Mouse (Mus musculus): ENCODE data around the gene St6galnac4.

The St6galnac4 gene

GRCm38 (mm10) chr2:32586871-32587351 lies at the start of gene St6galnac4:
Gene St6galnac4, plus strand, starts transcription at chr2:32587095.
- peak; percentile 94 for DNase-seq

- peak; percentile 29 for DNase-seq
These were observed 49.5 kb upstream of the St6galnac4 start for GRCm38 (mm10) chr2:32537360-32537905.

- DNase-seq: no peak
These were observed 49.0 kb upstream of the St6galnac4 start for GRCm38 (mm10) chr2:32537941-32538340.

- DNase-seq: no peak
These were observed 48.4 kb upstream of the St6galnac4 start for GRCm38 (mm10) chr2:32538461-32538860.

GRCm38 (mm10) chr2:32539452-32539981 lies 47.4 kb upstream of the St6galnac4 start:
- DNase-seq: no peak

GRCm38 (mm10) chr2:32541333-32541908 lies 45.5 kb upstream of the St6galnac4 start:
- no peak for DNase-seq

- DNase-seq: no peak
These were observed 44.8 kb upstream of the St6galnac4 start for GRCm38 (mm10) chr2:32541986-32542573.

- no peak for DNase-seq
These were observed 43.9 kb upstream of the St6galnac4 start for GRCm38 (mm10) chr2:32543031-32543449.

GRCm38 (mm10) chr2:32546951-32547350 lies 39.9 kb upstream of the St6galnac4 start:
- no peak for DNase-seq

- DNase-seq: no peak
These were observed 39.5 kb upstream of the St6galnac4 start for GRCm38 (mm10) chr2:32547380-32547779.

- DNase-seq: no peak
These were observed 38.7 kb upstream of the St6galnac4 start for GRCm38 (mm10) chr2:32547964-32548739.

- DNase-seq: no peak
These were observed 37.7 kb upstream of the St6galnac4 start for GRCm38 (mm10) chr2:32549171-32549570.

- no peak for DNase-seq
These were observed 37.1 kb upstream of the St6galnac4 start for GRCm38 (mm10) chr2:32549764-32550163.

- no peak for DNase-seq
These were observed 35.7 kb upstream of the St6galnac4 start for GRCm38 (mm10) chr2:32551236-32551635.

- DNase-seq: no peak
These were observed 33.2 kb upstream of the St6galnac4 start for GRCm38 (mm10) chr2:32553592-32554148.

- no peak for DNase-seq
These were observed 31.4 kb upstream of the St6galnac4 start for GRCm38 (mm10) chr2:32555484-32555883.

- no peak for DNase-seq
These were observed 30.9 kb upstream of the St6galnac4 start for GRCm38 (mm10) chr2:32556019-32556418.

GRCm38 (mm10) chr2:32559570-32559969 lies 27.3 kb upstream of the St6galnac4 start:
- DNase-seq: no peak

- peak; percentile 63 for DNase-seq
These were observed 20.3 kb upstream of the St6galnac4 start for GRCm38 (mm10) chr2:32566536-32567063.

GRCm38 (mm10) chr2:32568149-32568548 lies 18.7 kb upstream of the St6galnac4 start:
- DNase-seq: no peak

GRCm38 (mm10) chr2:32568941-32569340 lies 18.0 kb upstream of the St6galnac4 start:
- DNase-seq: no peak

- DNase-seq: peak; percentile 88
These were observed 16.0 kb upstream of the St6galnac4 start, which contains the start of gene Dpm2 for GRCm38 (mm10) chr2:32570698-32571494. Gene Dpm2, plus strand, starts transcription at chr2:32570858.

All from liver (tissue).